Mouse (Mus musculus) spleen, adult 2 months (tissue): ENCODE measurements around the gene Card9. TPM values are rescaled to one million over a fixed set of nuclear protein-coding genes. Genes with fewer than 3 reads are reported as not detected.

Experiments used
- DNase-seq, 2 experiments: peaks; one replicate each; pipeline versions ENCODE4 v3.0.0 to v3.0.0-alpha.2; 2012 to 2021; ENCODE audit warnings: low spot score in 2 of 2, low read depth in 1 of 2
- H3K27ac ChIP-seq: fragments of 200-500 bp; 2 replicates; pipeline ENCODE4 v1.5.1; 2012; ENCODE audit warnings: low read length, inconsistent platforms; ENCODE audit not compliant: insufficient read depth
- H3K27me3 ChIP-seq: fragments of 200-500 bp; 2 replicates; pipeline ENCODE4 v1.6.1; 2012; ENCODE audit warnings: mild to moderate bottlenecking, moderate library complexity, low read length, inconsistent platforms; ENCODE audit not compliant: control insufficient read depth, insufficient read depth
- H3K36me3 ChIP-seq: fragments of 200-500 bp; 2 replicates; pipeline ENCODE4 v1.6.1; 2012; ENCODE audit warnings: mild to moderate bottlenecking, low read length, inconsistent platforms; ENCODE audit not compliant: control insufficient read depth, insufficient read depth
- H3K4me1 ChIP-seq: fragments of 200-500 bp; 2 replicates; pipeline ENCODE4 v1.6.1; 2011; ENCODE audit warnings: inconsistent platforms; ENCODE audit not compliant: control insufficient read depth, insufficient read depth, insufficient read length
- H3K4me3 ChIP-seq: fragments of 200-500 bp; 2 replicates; pipeline ENCODE4 v1.5.1; 2011; ENCODE audit warnings: mild to moderate bottlenecking, inconsistent platforms; ENCODE audit not compliant: insufficient read depth, insufficient read length; ENCODE audit errors: extremely low read depth
- CTCF ChIP-seq: fragments of 200-500 bp; IDR thresholded peaks from 2 replicates; pipeline ENCODE4 v1.5.1; 2011; ENCODE audit warnings: mild to moderate bottlenecking, inconsistent platforms; ENCODE audit not compliant: insufficient read depth, insufficient read length, insufficient replicate concordance; ENCODE audit errors: extremely low read depth
- POLR2A ChIP-seq: fragments of 200-500 bp; IDR thresholded peaks from 2 replicates; pipeline ENCODE4 v1.6.1; 2011; ENCODE audit warnings: low read depth, low read length, inconsistent platforms
- WGBS: fragments of 180-500 bp; shearing (Covaris S2); methylation state at CpG from one replicate; pipeline ENCODE4 v1.1.7; 2018; 5-methylcytosine and 5-hydroxymethylcytosine counted together
- polyA plus RNA-seq: library from polyadenylated mRNA; depleted of rRNA; stranded (reverse); fragments of >200 nt; gene quantifications from 2 replicates; pipeline ENCODE4 v1.2.3, GENCODE M21; 2012; rRNA removed

The Card9 gene
- 11.9 and 17.7 TPM in 2 replicates for polyA plus RNA-seq

DNA sequence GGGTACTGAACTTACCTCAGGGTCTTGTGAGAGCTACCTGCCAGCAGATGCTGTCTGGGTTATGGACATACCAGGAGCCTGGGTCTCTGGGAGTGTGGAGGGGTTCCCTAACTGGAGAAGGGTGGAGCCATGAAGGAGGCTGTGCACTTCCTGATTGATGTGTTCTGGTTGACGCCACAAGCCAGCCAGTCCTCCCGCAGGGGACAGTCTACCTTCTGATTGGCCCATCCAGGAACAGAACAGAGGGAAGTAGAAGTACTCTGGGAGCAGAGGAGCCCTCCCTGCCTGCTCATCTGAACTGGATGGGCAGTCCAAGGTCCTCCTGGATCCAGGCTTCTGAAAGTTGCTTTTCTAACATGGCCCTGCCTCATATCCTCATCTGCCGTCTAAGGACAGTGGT is at the start of gene Card9:
TSS of gene Card9 (minus strand) at position 147 of the 400 bp plus-strand sequence.
- Histone ChIP-seq H3K4me3 (peak within 1 kb of the TSS; percentile 7; the same call in 1 of the 2 replicates), H3K27ac (no peak within 1 kb of the TSS; the same call in 1 of the 2 replicates), H3K36me3 (peaks cover 6% of the 10 kb centered on the region; the same call in 1 of the 2 replicates), H3K27me3 (no peaks in the 10 kb centered on the region), H3K4me1 (no peaks in the 10 kb centered on the region)
- no peak for DNase-seq
- TF ChIP-seq CTCF: no peak
- 49% methylated on average over 3 of the region's 3 CpGs for WGBS

DNA sequence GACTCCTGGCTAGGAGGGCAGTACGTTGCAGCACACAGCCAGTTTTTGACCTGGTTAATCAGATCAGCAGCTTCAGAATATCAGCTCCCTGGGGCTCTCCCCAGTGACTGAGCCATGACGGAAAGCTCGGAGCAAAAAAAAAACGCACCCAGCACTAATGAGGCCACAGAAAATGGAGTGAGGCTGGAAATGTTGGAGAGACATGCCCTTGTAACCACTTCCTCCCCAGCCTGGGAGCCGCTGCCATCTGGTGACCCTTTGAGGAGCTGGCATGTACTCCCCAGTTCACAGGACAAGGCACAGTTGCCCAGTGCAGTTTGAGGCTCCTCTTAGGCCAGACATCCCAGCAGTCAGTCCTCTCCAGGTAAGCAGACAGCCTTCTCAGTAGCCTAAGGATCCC is 49.4 kb upstream of the Card9 start:
- no peak for TF ChIP-seq POLR2A
- 73% methylated on average over 5 of the region's 5 CpGs for WGBS

DNA sequence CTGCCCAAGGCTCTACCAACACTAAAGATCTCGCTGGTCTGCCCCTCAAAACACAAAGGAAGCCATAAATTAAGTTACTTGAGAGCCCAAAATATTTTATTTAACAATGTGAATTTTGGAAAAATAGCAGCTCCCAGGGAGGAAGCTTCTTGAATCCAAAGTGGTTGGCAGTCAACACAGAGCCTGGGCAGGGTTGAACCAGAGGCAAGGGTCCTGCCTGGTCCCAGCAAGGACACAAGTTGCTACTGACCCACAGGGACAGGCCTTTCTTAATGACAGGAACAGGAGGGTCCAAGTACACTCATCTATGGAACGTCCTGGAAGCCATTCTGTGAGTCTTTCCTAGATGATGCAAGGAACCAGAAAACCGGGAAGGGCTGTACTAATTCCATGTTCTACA is 48.6 kb upstream of the Card9 start:
- TF ChIP-seq POLR2A (no peak), CTCF (no peak)
- WGBS: 59% methylated on average over 3 of the region's 3 CpGs
- Histone ChIP-seq H3K27me3 (no peaks in the 10 kb centered on the region), H3K4me3 (no peak overlapping the region), H3K27ac (no peak overlapping the region), H3K36me3 (peaks cover 19% of the 10 kb centered on the region), H3K4me1 (peaks cover 9% of the 10 kb centered on the region; the same call in 1 of the 2 replicates)
- no peak for DNase-seq

More for the DNA sequence above, 49.4 kb upstream of the Card9 start:
- H3K4me1 ChIP-seq: peaks cover 9% of the 10 kb centered on the region; the same call in 1 of the 2 replicates
- no peak overlapping the region for H3K27ac ChIP-seq
- peaks cover 22% of the 10 kb centered on the region for H3K36me3 ChIP-seq
- no peaks in the 10 kb centered on the region for H3K27me3 ChIP-seq
- no peak overlapping the region for H3K4me3 ChIP-seq
- no peak for DNase-seq

DNA sequence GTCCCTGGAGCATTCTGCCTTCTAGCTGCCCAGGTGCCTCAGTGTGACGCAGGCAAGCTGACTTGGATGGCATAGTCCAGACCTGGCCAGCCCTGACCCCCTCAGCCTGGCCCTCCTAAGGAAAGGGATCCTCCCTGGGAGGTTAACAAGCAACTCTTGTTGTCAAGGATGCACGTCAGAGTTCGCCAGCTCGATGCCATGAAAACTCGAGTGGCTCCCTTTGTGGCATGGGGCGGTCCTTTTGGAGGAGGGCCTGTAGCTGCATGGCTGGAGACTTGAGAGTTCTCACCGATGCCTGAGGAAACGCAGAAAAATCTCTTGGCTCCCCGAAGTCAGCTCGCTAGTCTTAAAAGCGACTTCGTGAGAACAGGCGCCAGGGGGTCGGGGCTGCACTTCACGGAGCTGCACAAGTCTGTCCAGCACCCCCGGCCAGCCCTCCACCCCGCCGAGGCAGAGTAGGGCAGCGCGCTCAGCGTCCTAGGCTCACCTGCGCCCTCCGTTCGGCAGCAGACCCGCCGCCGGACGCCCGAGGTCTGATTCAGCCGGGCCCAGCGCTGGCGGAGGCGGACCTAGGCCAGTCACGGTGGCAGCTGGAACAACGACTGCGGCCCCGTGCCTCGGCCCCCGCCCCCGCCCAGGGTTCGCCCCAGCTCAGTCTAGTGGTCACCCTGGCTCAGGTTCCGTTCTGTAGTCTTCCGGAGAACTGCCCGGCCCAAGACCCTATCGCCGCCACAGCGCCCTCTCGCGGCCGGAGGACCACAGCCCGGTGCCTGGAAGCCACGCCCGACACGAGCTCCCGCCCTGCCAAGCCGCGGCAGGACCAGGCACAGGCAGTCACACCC is 48.0 kb upstream of the Card9 start, which contains the start of gene Inpp5e:
TSS of gene Inpp5e (minus strand) at position 689 of the 842 bp plus-strand sequence.
- Histone ChIP-seq H3K36me3 (peaks cover 15% of the 10 kb centered on the region), H3K4me3 (peak within 1 kb of the TSS; percentile 94), H3K27me3 (no peaks in the 10 kb centered on the region), H3K4me1 (peaks cover 9% of the 10 kb centered on the region; the same call in 1 of the 2 replicates), H3K27ac (peak within 1 kb of the TSS; percentile 63)
- under 1% methylated on average over 57 of the region's 57 CpGs for WGBS
- TF ChIP-seq POLR2A (peak; percentile 3; the same call in 1 of the 2 replicates), CTCF (peak; percentile 95)
- peak; percentile 69 to 96 for DNase-seq

DNA sequence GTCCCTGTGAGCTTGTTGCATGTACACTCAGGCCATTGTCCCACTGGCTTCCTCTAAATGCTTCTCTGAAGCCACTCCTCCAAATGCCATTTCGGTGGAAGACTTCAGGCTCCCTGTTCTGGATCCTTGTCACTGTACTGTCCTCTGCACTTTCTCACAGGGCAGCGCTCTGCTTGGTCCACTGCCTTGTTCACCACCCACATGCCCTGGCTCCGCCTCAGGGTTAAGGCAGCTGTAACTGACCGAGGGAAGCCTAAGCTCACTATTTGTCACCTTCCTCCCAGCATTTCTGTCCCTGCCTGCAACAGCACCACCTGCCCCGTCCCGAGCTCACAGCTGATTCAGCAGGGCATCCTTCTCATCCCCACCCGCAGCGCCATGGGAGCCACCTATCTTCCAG is 42.6 kb upstream of the Card9 start:
- TF ChIP-seq CTCF (no peak), POLR2A (no peak)
- Histone ChIP-seq H3K4me3 (no peak overlapping the region), H3K4me1 (peaks cover 7% of the 10 kb centered on the region; the same call in 1 of the 2 replicates), H3K36me3 (peaks cover 20% of the 10 kb centered on the region), H3K27me3 (no peaks in the 10 kb centered on the region), H3K27ac (no peak overlapping the region)
- 91% methylated on average over 8 of the region's 8 CpGs for WGBS
- no peak for DNase-seq

DNA sequence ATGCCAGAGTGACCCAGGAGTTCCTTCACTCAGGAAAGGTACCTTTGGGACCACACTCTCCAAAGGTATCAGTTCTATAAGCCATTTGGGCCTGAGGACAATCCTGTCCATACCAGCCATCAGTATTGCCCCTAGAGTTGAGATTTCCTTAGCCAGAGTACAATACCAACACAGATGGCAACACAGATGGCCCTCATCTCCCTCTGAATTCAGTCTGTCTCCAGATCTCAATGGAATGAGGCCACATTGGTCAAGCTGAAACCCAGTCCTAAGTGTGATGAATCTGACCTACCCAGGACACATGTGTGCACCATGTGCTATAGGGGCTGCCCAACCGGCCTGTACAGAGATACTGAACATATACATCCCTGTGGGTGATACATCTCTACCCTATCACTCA is 41.5 kb upstream of the Card9 start:
- Histone ChIP-seq H3K27me3 (no peaks in the 10 kb centered on the region), H3K4me1 (no peaks in the 10 kb centered on the region), H3K27ac (no peak overlapping the region), H3K36me3 (peaks cover 26% of the 10 kb centered on the region), H3K4me3 (no peak overlapping the region)
- TF ChIP-seq POLR2A (no peak), CTCF (no peak)
- WGBS: 94% methylated on average over 1 of the region's 1 CpGs
- no peak for DNase-seq

DNA sequence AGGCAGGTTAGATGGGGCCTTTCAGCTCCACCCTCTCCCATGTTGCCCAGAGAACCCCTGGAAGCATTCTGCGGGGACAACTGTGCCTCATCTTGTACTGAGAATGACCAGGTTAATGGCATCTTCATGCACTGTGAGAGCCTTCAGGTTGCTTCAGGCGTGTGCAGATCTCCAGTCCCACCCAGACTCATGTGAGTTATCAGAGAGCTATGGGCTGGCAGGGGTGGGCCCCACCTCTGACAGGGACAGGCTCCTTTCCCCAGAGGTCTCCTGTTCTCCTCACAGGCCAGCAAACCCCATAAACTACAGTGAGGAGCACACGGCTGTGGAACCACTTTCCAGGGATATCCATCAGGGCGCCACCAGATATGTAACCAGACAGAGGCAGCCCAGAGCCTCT is 40.3 kb upstream of the Card9 start:
- no peak for DNase-seq
- H3K4me3 ChIP-seq: no peak overlapping the region
- H3K27ac ChIP-seq: no peak overlapping the region
- 91% methylated on average over 4 of the region's 4 CpGs for WGBS
- peaks cover 31% of the 10 kb centered on the region for H3K36me3 ChIP-seq
- H3K4me1 ChIP-seq: no peaks in the 10 kb centered on the region
- H3K27me3 ChIP-seq: no peaks in the 10 kb centered on the region
- TF ChIP-seq POLR2A (no peak), CTCF (no peak)
